ENCODE assay signal across 7 mouse cellular contexts in the genomic region with DNA sequence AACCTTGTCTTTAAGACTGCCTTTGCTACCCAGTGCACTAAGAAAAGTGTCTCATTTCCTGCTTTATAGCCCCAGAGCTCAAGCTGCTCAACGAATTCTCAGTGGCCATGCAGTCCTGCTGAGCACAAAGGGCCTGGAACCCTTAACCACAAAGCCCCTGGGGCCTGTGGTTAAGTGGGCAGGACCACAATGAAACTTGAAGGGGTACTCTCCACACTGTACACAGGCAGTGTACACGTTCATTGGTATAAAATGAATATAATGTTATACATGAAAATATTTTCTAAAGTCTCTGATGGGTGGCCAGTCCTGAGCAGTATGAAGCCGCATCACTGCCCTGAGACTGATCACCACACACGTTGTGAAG. TPM values are rescaled to one million over a fixed set of nuclear protein-coding genes. Genes with fewer than 3 reads are reported as not detected.
DNase-seq lines count a peak whose midpoint lies in the region; ATAC-seq and TF ChIP-seq lines count a peak whose summit lies in the region.

No protein-coding gene starts in this region.

- TF ChIP-seq POLR2A in thymus, adult 2 months (IDR thresholded peaks at IDR 0.05; ENCODE audit: control insufficient read depth, extremely low read depth, insufficient read depth, low read length, poor library complexity) = no peak

- peak overlapping the region; percentile 31; the same call in 1 of the 2 replicates for H3K9ac ChIP-seq in forebrain, embryonic 13.5 days
- H3K9ac ChIP-seq in liver, embryonic 16.5 days (ENCODE audit: low read depth, low read length) = peak overlapping the region; percentile 16; the same call in 1 of the 2 replicates

- peak overlapping the region; percentile 67 for H3K4me2 ChIP-seq in forebrain, embryonic 13.5 days
- peak overlapping the region; percentile 79 for H3K4me2 ChIP-seq in liver, embryonic 16.5 days (ENCODE audit: low read depth, low read length)

- H3K4me3 ChIP-seq in thymus, adult 2 months (ENCODE audit: control insufficient read depth, insufficient read depth, low read length) = no peak overlapping the region
- H3K4me3 ChIP-seq in forebrain, embryonic 13.5 days = no peak overlapping the region; the same call in 1 of the 2 replicates
- peak overlapping the region; percentile 68; the same call in 1 of the 2 replicates for H3K4me3 ChIP-seq in liver, embryonic 16.5 days (ENCODE audit: low read depth, low read length)

- no peaks in the 10 kb centered on the region for H3K27me3 ChIP-seq in thymus, adult 2 months (ENCODE audit: control insufficient read depth, insufficient read depth, low read length)
- no peaks in the 10 kb centered on the region for H3K27me3 ChIP-seq in forebrain, embryonic 13.5 days
- no peaks in the 10 kb centered on the region for H3K27me3 ChIP-seq in liver, embryonic 16.5 days (ENCODE audit: control insufficient read depth, insufficient read depth, low read depth, low read length)

- peaks cover 11% of the 10 kb centered on the region; the same call in 1 of the 2 replicates for H3K36me3 ChIP-seq in thymus, adult 2 months (ENCODE audit: control insufficient read depth, insufficient read depth, low read length)
- H3K36me3 ChIP-seq in forebrain, embryonic 13.5 days (ENCODE audit: poor library complexity, severe bottlenecking) = peaks cover 33% of the 10 kb centered on the region
- peaks cover 15% of the 10 kb centered on the region for H3K36me3 ChIP-seq in liver, embryonic 16.5 days (ENCODE audit: control insufficient read depth, insufficient read depth)

- H3K27ac ChIP-seq in thymus, adult 2 months (ENCODE audit: control insufficient read depth, insufficient read depth, low read length) = peak overlapping the region; percentile 7; the same call in 1 of the 2 replicates
- H3K27ac ChIP-seq in forebrain, embryonic 13.5 days = no peak overlapping the region
- H3K27ac ChIP-seq in liver, embryonic 16.5 days (ENCODE audit: low read length) = peak overlapping the region; percentile 33

- no peak for DNase-seq in thymus, adult 2 months
- no peak for DNase-seq in thymus, postnatal 4 days
- no peak for DNase-seq in adrenal gland, adult 8-10 months
- no peak for DNase-seq in ovary, postnatal 36 days (ENCODE audit: low spot score)
- DNase-seq in lung, adult 18-20 months = no peak

- WGBS in thymus, adult 2 months = 7% methylated on average over 4 of the region's 4 CpGs
- WGBS in forebrain, embryonic 13.5 days = 20% methylated on average over 4 of the region's 4 CpGs
- 12% methylated on average over 4 of the region's 4 CpGs for WGBS in liver, embryonic 16.5 days (ENCODE audit: insufficient replicate concordance)

- H3K9me3 ChIP-seq in forebrain, embryonic 13.5 days (replicated peaks) = no peaks in the 10 kb centered on the region
- no peaks in the 10 kb centered on the region for H3K9me3 ChIP-seq in liver, embryonic 16.5 days (replicated peaks; ENCODE audit: control insufficient read depth, low read length)

- peaks cover 11% of the 10 kb centered on the region for H3K4me1 ChIP-seq in thymus, adult 2 months (replicated peaks; ENCODE audit: control insufficient read depth, insufficient read depth, low read length)
- peaks cover 23% of the 10 kb centered on the region for H3K4me1 ChIP-seq in forebrain, embryonic 13.5 days
- peaks cover 16% of the 10 kb centered on the region for H3K4me1 ChIP-seq in liver, embryonic 16.5 days (ENCODE audit: control insufficient read depth, low read depth, low read length)

- ATAC-seq in forebrain, embryonic 13.5 days = no peak
- no peak for ATAC-seq in liver, embryonic 16.5 days (ENCODE audit: low read depth)

- no peak for TF ChIP-seq CTCF in thymus, adult 2 months (IDR thresholded peaks at IDR 0.05; ENCODE audit: borderline replicate concordance, control insufficient read depth, extremely low read depth, insufficient read depth, low read length, poor library complexity)

RNA-seq across cellular contexts. Expression of gene Ppm1f, which starts 0.3 kb away (rescaled TPM):
- polyA plus RNA-seq in thymus, adult 2 months (2012; rRNA removed) = 24.7 and 26.0 TPM in 2 replicates
- 22.8 and 26.8 TPM in 2 replicates for polyA plus RNA-seq in forebrain, embryonic 13.5 days (2015; fragmentation: Nextera tagmentation; extraction: Ambion mirVana)
- polyA plus RNA-seq in liver, embryonic 16.5 days (2015; fragmentation: Nextera tagmentation; extraction: Ambion mirVana) = 7.5 and 8.1 TPM in 2 replicates
- 10 to 100 TPM; 42.1 to 54.6 (median 43.1) TPM for total RNA-seq in adrenal gland, adult 8-10 months (2022)

RNA-seq across cellular contexts. Expression of gene Vpreb1, which starts 25.4 kb away (rescaled TPM):
- polyA plus RNA-seq in thymus, adult 2 months (2012; rRNA removed) = 24.8 and 43.5 TPM in 2 replicates
- 2.5 and 3.5 TPM in 2 replicates for polyA plus RNA-seq in forebrain, embryonic 13.5 days (2015; fragmentation: Nextera tagmentation; extraction: Ambion mirVana)
- polyA plus RNA-seq in liver, embryonic 16.5 days (2015; fragmentation: Nextera tagmentation; extraction: Ambion mirVana) = 12.4 and 15.4 TPM in 2 replicates
- total RNA-seq in adrenal gland, adult 8-10 months (2022) = under 1 TPM in 2 of 4 experiments, not detected in 2; 0.77 to 0.81 TPM

RNA-seq across cellular contexts. Expression of gene Top3b, which starts 25.5 kb away (rescaled TPM):
- 101 and 104 TPM in 2 replicates for polyA plus RNA-seq in thymus, adult 2 months (2012; rRNA removed)
- 62.7 and 65.2 TPM in 2 replicates for polyA plus RNA-seq in forebrain, embryonic 13.5 days (2015; fragmentation: Nextera tagmentation; extraction: Ambion mirVana)
- polyA plus RNA-seq in liver, embryonic 16.5 days (2015; fragmentation: Nextera tagmentation; extraction: Ambion mirVana) = 19.3 and 22.6 TPM in 2 replicates
- 10 to 100 TPM; 52.5 to 84.9 (median 68.5) TPM for total RNA-seq in adrenal gland, adult 8-10 months (2022)

RNA-seq across cellular contexts. Expression of gene Igll1, which starts 32.2 kb away (rescaled TPM):
- polyA plus RNA-seq in thymus, adult 2 months (2012; rRNA removed) = 0.61 and 0.93 TPM in 2 replicates
- polyA plus RNA-seq in forebrain, embryonic 13.5 days (2015; fragmentation: Nextera tagmentation; extraction: Ambion mirVana) = 0.19 TPM in 1 of 2 replicates, not detected in the other
- 17.5 and 20.5 TPM in 2 replicates for polyA plus RNA-seq in liver, embryonic 16.5 days (2015; fragmentation: Nextera tagmentation; extraction: Ambion mirVana)
- total RNA-seq in adrenal gland, adult 8-10 months (2022) = not detected
